Mouse (Mus musculus) neural tube, embryonic 15.5 days (tissue): ENCODE data around the gene Fgfr2. TPM values are rescaled to one million over a fixed set of nuclear protein-coding genes. Genes with fewer than 3 reads are reported as not detected.

Experiments
- ATAC-seq: fragments of 200-750 bp; cut with Nextera tagmentation; 2 replicates; pipeline ENCODE4 v1.8.0; 2017; ENCODE audit warnings: mild to moderate bottlenecking, moderate TSS enrichment, moderate library complexity; ENCODE audit not compliant: low FRiP score
- H3K27ac ChIP-seq: fragments of 300-500 bp; sonication (generic); replicated peaks from 2 replicates; pipeline ENCODE4 v1.5.1; 2015; ENCODE audit warnings: mild to moderate bottlenecking, inconsistent platforms
- H3K27me3 ChIP-seq: fragments of 300-500 bp; sonication (generic); replicated peaks from 2 replicates; pipeline ENCODE4 v1.6.1; 2015; ENCODE audit warnings: inconsistent platforms
- H3K36me3 ChIP-seq: fragments of 300-500 bp; sonication (generic); 2 replicates; pipeline ENCODE4 v1.6.1; 2015; ENCODE audit warnings: inconsistent platforms
- H3K4me1 ChIP-seq: fragments of 300-500 bp; sonication (generic); 2 replicates; pipeline ENCODE4 v1.6.1; 2015; ENCODE audit warnings: inconsistent platforms
- H3K4me2 ChIP-seq: fragments of 300-500 bp; sonication (generic); 2 replicates; pipeline ENCODE4 v1.6.1; 2015; ENCODE audit warnings: inconsistent platforms, mild to moderate bottlenecking, moderate library complexity
- H3K4me3 ChIP-seq: fragments of 300-500 bp; sonication (generic); replicated peaks from 2 replicates; pipeline ENCODE4 v1.5.1; 2015; ENCODE audit warnings: mild to moderate bottlenecking, inconsistent platforms
- H3K9ac ChIP-seq: fragments of 300-500 bp; sonication (generic); replicated peaks from 2 replicates; pipeline ENCODE4 v1.6.1; 2015; ENCODE audit warnings: mild to moderate bottlenecking, inconsistent platforms
- H3K9me3 ChIP-seq: fragments of 300-500 bp; sonication (generic); replicated peaks from 2 replicates; pipeline ENCODE4 v1.6.1; 2016; ENCODE audit warnings: inconsistent platforms
- WGBS: fragments of 180-500 bp; shearing (Covaris S2); methylation state at CpG from one replicate; pipeline ENCODE4 v1.1.7; 2015; ENCODE audit warnings: mixed read lengths; 5-methylcytosine and 5-hydroxymethylcytosine counted together
- polyA plus RNA-seq: library from polyadenylated mRNA; unstranded; fragments of >200 nt; fragmentation: Nextera tagmentation; extraction: Ambion mirVana; gene quantifications from 2 replicates; pipeline ENCODE4 v1.2.1, GENCODE M21; 2015

Fgfr2 gene
- polyA plus RNA-seq, 1 experiment from 2014 or later, result 21.2 TPM

GRCm38 (mm10) chr7:130810238-130810637 lies 2312.9 kb downstream of the Fgfr2 start:
- Histone ChIP-seq H3K36me3 (no peaks in the 10 kb centered on the region), H3K27ac (no peak overlapping the region), H3K9ac (no peak overlapping the region), H3K4me3 (no peak overlapping the region), H3K4me2 (no peak overlapping the region), H3K9me3 (no peaks in the 10 kb centered on the region), H3K27me3 (no peaks in the 10 kb centered on the region), H3K4me1 (0 out of 2 replicates have a peak, but pooled peaks cover 5% of the 10 kb centered on the region)
- ATAC-seq, result no peak
- 93% methylated on average over 4 of the region's 4 CpGs for WGBS

GRCm38 (mm10) chr7:130808694-130809093 lies 2314.5 kb downstream of the Fgfr2 start:
- 70% methylated on average over 6 of the region's 6 CpGs for WGBS
- no peak overlapping the region for H3K27ac ChIP-seq

GRCm38 (mm10) chr7:130807749-130808148 lies 2315.4 kb downstream of the Fgfr2 start:
- no peak overlapping the region for H3K9ac ChIP-seq
- 65% methylated on average over 8 of the region's 8 CpGs for WGBS
- H3K36me3 ChIP-seq, result no peaks in the 10 kb centered on the region
- H3K27ac ChIP-seq, result no peak overlapping the region; the same call in 1 of the 2 replicates
- H3K9me3 ChIP-seq, result no peaks in the 10 kb centered on the region
- 0 out of 2 replicates have a peak, but pooled peaks cover 5% of the 10 kb centered on the region for H3K4me1 ChIP-seq
- no peak for ATAC-seq
- no peak overlapping the region for H3K4me3 ChIP-seq
- no peaks in the 10 kb centered on the region for H3K27me3 ChIP-seq
- no peak overlapping the region for H3K4me2 ChIP-seq

More at GRCm38 (mm10) chr7:130808694-130809093, 2314.5 kb downstream of the Fgfr2 start:
- ATAC-seq, result no peak
- no peak overlapping the region for H3K4me3 ChIP-seq
- H3K9me3 ChIP-seq, result no peaks in the 10 kb centered on the region
- 0 out of 2 replicates have a peak, but pooled peaks cover 5% of the 10 kb centered on the region for H3K4me1 ChIP-seq
- H3K9ac ChIP-seq, result no peak overlapping the region
- H3K36me3 ChIP-seq, result no peaks in the 10 kb centered on the region
- no peaks in the 10 kb centered on the region for H3K27me3 ChIP-seq
- no peak overlapping the region for H3K4me2 ChIP-seq

GRCm38 (mm10) chr7:130804991-130805390 lies 2318.2 kb downstream of the Fgfr2 start:
- no peak for ATAC-seq
- WGBS, result 86% methylated on average over 5 of the region's 5 CpGs
- H3K27ac ChIP-seq, result no peak overlapping the region
- H3K36me3 ChIP-seq, result no peaks in the 10 kb centered on the region
- H3K27me3 ChIP-seq, result no peaks in the 10 kb centered on the region
- H3K9ac ChIP-seq, result no peak overlapping the region
- no peak overlapping the region for H3K4me3 ChIP-seq
- H3K4me2 ChIP-seq, result no peak overlapping the region
- H3K9me3 ChIP-seq, result no peaks in the 10 kb centered on the region
- 0 out of 2 replicates have a peak, but pooled peaks cover 5% of the 10 kb centered on the region for H3K4me1 ChIP-seq

- no peak overlapping the region for H3K9ac ChIP-seq
- no peak overlapping the region for H3K4me2 ChIP-seq
- no peaks in the 10 kb centered on the region for H3K27me3 ChIP-seq
- WGBS, result 84% methylated on average over 8 of the region's 8 CpGs
- no peaks in the 10 kb centered on the region for H3K36me3 ChIP-seq
- H3K4me1 ChIP-seq, result 0 out of 2 replicates have a peak, but pooled peaks cover 5% of the 10 kb centered on the region
- no peak overlapping the region for H3K4me3 ChIP-seq
- H3K27ac ChIP-seq, result no peak overlapping the region
- no peaks in the 10 kb centered on the region for H3K9me3 ChIP-seq
- ATAC-seq, result no peak
Measured at GRCm38 (mm10) chr7:130803251-130803825, 2319.8 kb downstream of the Fgfr2 start.

- H3K36me3 ChIP-seq, result no peaks in the 10 kb centered on the region
- ATAC-seq, result no peak
- WGBS, result 94% methylated on average over 4 of the region's 4 CpGs
- H3K4me3 ChIP-seq, result no peak overlapping the region
- no peaks in the 10 kb centered on the region for H3K4me1 ChIP-seq
- H3K27ac ChIP-seq, result no peak overlapping the region
- H3K9me3 ChIP-seq, result no peaks in the 10 kb centered on the region
- H3K27me3 ChIP-seq, result no peaks in the 10 kb centered on the region
- no peak overlapping the region for H3K4me2 ChIP-seq
- H3K9ac ChIP-seq, result no peak overlapping the region
Measured at GRCm38 (mm10) chr7:130801811-130802210, 2321.3 kb downstream of the Fgfr2 start.

- 82% methylated on average over 4 of the region's 4 CpGs for WGBS
- no peaks in the 10 kb centered on the region for H3K36me3 ChIP-seq
- no peak overlapping the region for H3K9ac ChIP-seq
- H3K4me1 ChIP-seq, result no peaks in the 10 kb centered on the region
- no peaks in the 10 kb centered on the region for H3K27me3 ChIP-seq
- H3K4me3 ChIP-seq, result no peak overlapping the region
- no peak overlapping the region for H3K27ac ChIP-seq
- no peak overlapping the region for H3K4me2 ChIP-seq
- H3K9me3 ChIP-seq, result no peaks in the 10 kb centered on the region
- no peak for ATAC-seq
Measured at GRCm38 (mm10) chr7:130800681-130801080, 2322.5 kb downstream of the Fgfr2 start.

GRCm38 (mm10) chr7:130799418-130799817 lies 2323.7 kb downstream of the Fgfr2 start:
- 88% methylated on average over 10 of the region's 10 CpGs for WGBS
- no peaks in the 10 kb centered on the region for H3K27me3 ChIP-seq
- no peak overlapping the region for H3K27ac ChIP-seq
- no peaks in the 10 kb centered on the region for H3K9me3 ChIP-seq
- no peak overlapping the region for H3K4me2 ChIP-seq
- no peak overlapping the region for H3K9ac ChIP-seq
- H3K4me3 ChIP-seq, result no peak overlapping the region
- H3K36me3 ChIP-seq, result no peaks in the 10 kb centered on the region
- no peak for ATAC-seq
- H3K4me1 ChIP-seq, result no peaks in the 10 kb centered on the region

- no peak overlapping the region for H3K4me2 ChIP-seq
- no peaks in the 10 kb centered on the region for H3K36me3 ChIP-seq
- H3K27ac ChIP-seq, result no peak overlapping the region
- 88% methylated on average over 6 of the region's 6 CpGs for WGBS
- no peaks in the 10 kb centered on the region for H3K4me1 ChIP-seq
- H3K9me3 ChIP-seq, result no peaks in the 10 kb centered on the region
- no peaks in the 10 kb centered on the region for H3K27me3 ChIP-seq
- ATAC-seq, result no peak
- no peak overlapping the region for H3K4me3 ChIP-seq
- no peak overlapping the region for H3K9ac ChIP-seq
Measured at GRCm38 (mm10) chr7:130797524-130797923, 2325.6 kb downstream of the Fgfr2 start.

GRCm38 (mm10) chr7:130796786-130797185 lies 2326.4 kb downstream of the Fgfr2 start:
- H3K4me1 ChIP-seq, result no peaks in the 10 kb centered on the region
- H3K27ac ChIP-seq, result no peak overlapping the region
- H3K4me2 ChIP-seq, result no peak overlapping the region
- H3K9me3 ChIP-seq, result no peaks in the 10 kb centered on the region
- H3K27me3 ChIP-seq, result no peaks in the 10 kb centered on the region
- 77% methylated on average over 8 of the region's 8 CpGs for WGBS
- ATAC-seq, result no peak
- no peaks in the 10 kb centered on the region for H3K36me3 ChIP-seq
- H3K4me3 ChIP-seq, result no peak overlapping the region
- no peak overlapping the region for H3K9ac ChIP-seq

- Histone ChIP-seq H3K4me2 (no peak overlapping the region), H3K27me3 (no peaks in the 10 kb centered on the region), H3K4me3 (no peak overlapping the region), H3K9ac (no peak overlapping the region), H3K36me3 (no peaks in the 10 kb centered on the region), H3K4me1 (no peaks in the 10 kb centered on the region), H3K27ac (no peak overlapping the region), H3K9me3 (no peaks in the 10 kb centered on the region)
- 89% methylated on average over 9 of the region's 9 CpGs for WGBS
- ATAC-seq, result no peak
Measured at GRCm38 (mm10) chr7:130793671-130794070, 2329.5 kb downstream of the Fgfr2 start.

GRCm38 (mm10) chr7:130789456-130789855 lies 2333.7 kb downstream of the Fgfr2 start:
- H3K9ac ChIP-seq, result no peak overlapping the region
- H3K4me1 ChIP-seq, result 0 out of 2 replicates have a peak, but pooled peaks cover 3% of the 10 kb centered on the region
- no peak overlapping the region for H3K4me2 ChIP-seq
- no peaks in the 10 kb centered on the region for H3K36me3 ChIP-seq
- no peaks in the 10 kb centered on the region for H3K9me3 ChIP-seq
- no peaks in the 10 kb centered on the region for H3K27me3 ChIP-seq
- no peak overlapping the region for H3K27ac ChIP-seq
- 87% methylated on average over 7 of the region's 7 CpGs for WGBS
- ATAC-seq, result no peak
- no peak overlapping the region for H3K4me3 ChIP-seq
